ENCODE assay signal across 8 mouse cellular contexts in the genomic region with DNA sequence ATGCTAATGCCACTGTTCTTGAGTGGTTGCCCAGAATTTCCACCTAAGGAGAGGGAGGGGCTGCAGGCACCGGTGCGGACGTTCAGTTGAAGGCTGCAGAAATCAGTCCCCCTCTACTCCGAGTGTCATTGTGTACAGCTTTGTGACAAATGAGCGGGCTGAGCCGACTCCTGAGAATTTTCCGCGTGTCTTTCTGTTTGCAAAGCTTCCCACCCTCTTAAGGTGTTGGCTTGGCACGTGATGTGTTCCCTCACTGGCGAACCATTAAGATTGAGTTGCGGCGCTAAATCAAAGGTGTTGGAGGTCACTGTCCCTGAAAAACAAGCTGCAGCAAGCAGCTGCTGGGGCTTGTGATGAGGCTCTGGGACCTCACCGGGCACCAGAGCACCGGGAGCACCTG. TPM values are rescaled to one million over a fixed set of nuclear protein-coding genes. Genes with fewer than 3 reads are reported as not detected.
DNase-seq lines count a peak whose midpoint lies in the region; ATAC-seq and TF ChIP-seq lines count a peak whose summit lies in the region.

No protein-coding gene starts in this region.

- peak; percentile 44 to 46 for DNase-seq in left cerebral cortex, postnatal 36 days (ENCODE audit: low spot score in 2 of 2)
- DNase-seq in left cerebral cortex, postnatal 4 days = no peak
- peak; percentile 77 for DNase-seq in cerebellum, adult 11-12 months
- DNase-seq in forebrain, postnatal 0 days = peak; percentile 31
- peak; percentile 81 for DNase-seq in kidney, adult 9 months
- no peak for DNase-seq in thymus, postnatal 14 days

- no peaks in the 10 kb centered on the region; the same call in 1 of the 2 replicates for H3K27me3 ChIP-seq in forebrain, postnatal 0 days (ENCODE audit: insufficient read depth, low read length)
- H3K27me3 ChIP-seq in lung, embryonic 15.5 days = no peaks in the 10 kb centered on the region
- H3K27me3 ChIP-seq in stomach, embryonic 14.5 days (ENCODE audit: control insufficient read depth, insufficient read depth, low read length) = no peaks in the 10 kb centered on the region

- TF ChIP-seq CTCF in forebrain, postnatal 0 days (IDR thresholded peaks at IDR 0.05; ENCODE audit: low read depth) = no peak

- H3K27ac ChIP-seq in forebrain, postnatal 0 days (ENCODE audit: low read depth, low read length) = no peak overlapping the region
- H3K27ac ChIP-seq in lung, embryonic 15.5 days = peak overlapping the region; percentile 90
- H3K27ac ChIP-seq in stomach, embryonic 14.5 days (ENCODE audit: low read length) = peak overlapping the region; percentile 74; the same call in 1 of the 2 replicates

- ATAC-seq in forebrain, postnatal 0 days = peak; percentile 29; the same call in 1 of the 2 replicates
- ATAC-seq in lung, embryonic 15.5 days (ENCODE audit: borderline replicate concordance, extremely low read depth, low FRiP score, low TSS enrichment) = peak; percentile 64; the same call in 1 of the 2 replicates
- peak; percentile 82; the same call in 1 of the 2 replicates for ATAC-seq in stomach, embryonic 14.5 days (ENCODE audit: insufficient number of reproducible peaks, insufficient read depth, low FRiP score, low read depth)

- H3K4me3 ChIP-seq in forebrain, postnatal 0 days (ENCODE audit: low read depth, low read length) = peak overlapping the region; percentile 38
- H3K4me3 ChIP-seq in lung, embryonic 15.5 days = peak overlapping the region; percentile 50
- peak overlapping the region; percentile 37 for H3K4me3 ChIP-seq in stomach, embryonic 14.5 days (ENCODE audit: low read depth, low read length)

- WGBS in forebrain, postnatal 0 days = 7% methylated on average over 14 of the region's 14 CpGs
- 2% methylated on average over 14 of the region's 14 CpGs for WGBS in lung, embryonic 15.5 days
- 4% methylated on average over 14 of the region's 14 CpGs for WGBS in stomach, embryonic 14.5 days

- no peaks in the 10 kb centered on the region for H3K36me3 ChIP-seq in forebrain, postnatal 0 days (ENCODE audit: insufficient read depth)
- H3K36me3 ChIP-seq in lung, embryonic 15.5 days = no peaks in the 10 kb centered on the region
- H3K36me3 ChIP-seq in stomach, embryonic 14.5 days (ENCODE audit: control insufficient read depth, insufficient read depth, low read length) = no peaks in the 10 kb centered on the region

- intact Hi-C loops in left cerebral cortex, postnatal 36 days (cut with DNase I) = loop anchor here (2.0 kb wide), 1 partner anchor 44 kb away; the partner anchor contains the start of gene Kdelc2
- intact Hi-C loops in left cerebral cortex, postnatal 4 days (cut with DNase I) = no loop called here

- no peaks in the 10 kb centered on the region for H3K9me3 ChIP-seq in forebrain, postnatal 0 days (ENCODE audit: low read length)
- no peaks in the 10 kb centered on the region for H3K9me3 ChIP-seq in lung, embryonic 15.5 days
- H3K9me3 ChIP-seq in stomach, embryonic 14.5 days (ENCODE audit: control insufficient read depth, low read depth, low read length) = no peaks in the 10 kb centered on the region

- peak overlapping the region; percentile 34; the same call in 1 of the 2 replicates for H3K9ac ChIP-seq in forebrain, postnatal 0 days
- H3K9ac ChIP-seq in lung, embryonic 15.5 days = peak overlapping the region; percentile 53
- H3K9ac ChIP-seq in stomach, embryonic 14.5 days (replicated peaks; ENCODE audit: low read depth, low read length) = no peak overlapping the region

- H3K4me2 ChIP-seq in forebrain, postnatal 0 days (ENCODE audit: low read depth) = peak overlapping the region; percentile 59
- H3K4me2 ChIP-seq in lung, embryonic 15.5 days = peak overlapping the region; percentile 70
- peak overlapping the region; percentile 55 for H3K4me2 ChIP-seq in stomach, embryonic 14.5 days (replicated peaks; ENCODE audit: low read depth, low read length)

- H3K4me1 ChIP-seq in forebrain, postnatal 0 days (ENCODE audit: insufficient read depth) = no peaks in the 10 kb centered on the region
- H3K4me1 ChIP-seq in lung, embryonic 15.5 days = 0 out of 2 replicates have a peak, but pooled peaks cover 3% of the 10 kb centered on the region
- no peaks in the 10 kb centered on the region for H3K4me1 ChIP-seq in stomach, embryonic 14.5 days (ENCODE audit: control insufficient read depth, insufficient read depth, low read length)

RNA-seq across cellular contexts. Expression of gene Exph5, which starts 39.5 kb away (rescaled TPM):
- 10 to 100 TPM; 26.8 to 29.0 TPM for total RNA-seq in left cerebral cortex, postnatal 36 days (2021)
- under 1 TPM; 0.78 to 0.89 TPM for total RNA-seq in left cerebral cortex, postnatal 4 days (2021)
- total RNA-seq in forebrain, postnatal 0 days (2014; rRNA removed) = 0.46 and 0.48 TPM in 2 replicates
- 0.10 and 0.25 TPM in 2 replicates for polyA plus RNA-seq in forebrain, postnatal 0 days (2015; fragmentation: Nextera tagmentation; extraction: Ambion mirVana)
- 5.8 and 7.0 TPM in 2 replicates for polyA plus RNA-seq in lung, embryonic 15.5 days (2015; fragmentation: Nextera tagmentation; extraction: Ambion mirVana)
- polyA plus RNA-seq in stomach, embryonic 14.5 days (2014; fragmentation: Nextera tagmentation; extraction: Ambion mirVana) = 14.7 and 15.5 TPM in 2 replicates

RNA-seq across cellular contexts. Expression of gene Kdelc2, which starts 42.9 kb away (rescaled TPM):
- 1 to 10 TPM; 6.1 to 6.6 TPM for total RNA-seq in left cerebral cortex, postnatal 36 days (2021)
- total RNA-seq in left cerebral cortex, postnatal 4 days (2021) = 1 to 10 TPM; 5.7 to 6.6 TPM
- total RNA-seq in forebrain, postnatal 0 days (2014; rRNA removed) = 5.2 and 11.1 TPM in 2 replicates
- 4.3 and 5.5 TPM in 2 replicates for polyA plus RNA-seq in forebrain, postnatal 0 days (2015; fragmentation: Nextera tagmentation; extraction: Ambion mirVana)
- 49.1 and 53.0 TPM in 2 replicates for polyA plus RNA-seq in lung, embryonic 15.5 days (2015; fragmentation: Nextera tagmentation; extraction: Ambion mirVana)
- 29.5 and 34.3 TPM in 2 replicates for polyA plus RNA-seq in stomach, embryonic 14.5 days (2014; fragmentation: Nextera tagmentation; extraction: Ambion mirVana)

Comparison
In these comparisons a context has a peak if more than half of its experiments do, and no peak if none do; other contexts are left out.
1. DNase-seq: peak in left cerebral cortex, postnatal 36 days (2 of 2), cerebellum, adult 11-12 months (single experiment), forebrain, postnatal 0 days (single experiment) and kidney, adult 9 months (single experiment); none in left cerebral cortex, postnatal 4 days (single experiment) and thymus, postnatal 14 days (single experiment).
2. RNA of gene Exph5, which starts 39.5 kb away (total RNA-seq): 26.8 to 29.0 TPM in left cerebral cortex, postnatal 36 days; 0.78 to 0.89 TPM in left cerebral cortex, postnatal 4 days and 0.46 to 0.48 TPM in forebrain, postnatal 0 days; every median in the first group is over 10 times any median in the second.
3. ATAC-seq: peak in every context shown above with its lines; median percentile 82 in stomach, embryonic 14.5 days; 64 in lung, embryonic 15.5 days; 29 in forebrain, postnatal 0 days.
4. Peak in every context shown above with its lines, with median percentiles within 50 percentile points of each other: H3K4me2 ChIP-seq and H3K4me3 ChIP-seq.